Mouse (Mus musculus): ENCODE data around the gene Cdr2l. TPM values are rescaled to one million over a fixed set of nuclear protein-coding genes. Genes with fewer than 3 reads are reported as not detected.
A peak's percentile ranks its signal among the peaks of the same experiment; 100 is the strongest.

Cdr2l gene
- total and polyA plus RNA-seq, 2 experiments from 2014 or later = 16.9 to 45.8 TPM

DNA sequence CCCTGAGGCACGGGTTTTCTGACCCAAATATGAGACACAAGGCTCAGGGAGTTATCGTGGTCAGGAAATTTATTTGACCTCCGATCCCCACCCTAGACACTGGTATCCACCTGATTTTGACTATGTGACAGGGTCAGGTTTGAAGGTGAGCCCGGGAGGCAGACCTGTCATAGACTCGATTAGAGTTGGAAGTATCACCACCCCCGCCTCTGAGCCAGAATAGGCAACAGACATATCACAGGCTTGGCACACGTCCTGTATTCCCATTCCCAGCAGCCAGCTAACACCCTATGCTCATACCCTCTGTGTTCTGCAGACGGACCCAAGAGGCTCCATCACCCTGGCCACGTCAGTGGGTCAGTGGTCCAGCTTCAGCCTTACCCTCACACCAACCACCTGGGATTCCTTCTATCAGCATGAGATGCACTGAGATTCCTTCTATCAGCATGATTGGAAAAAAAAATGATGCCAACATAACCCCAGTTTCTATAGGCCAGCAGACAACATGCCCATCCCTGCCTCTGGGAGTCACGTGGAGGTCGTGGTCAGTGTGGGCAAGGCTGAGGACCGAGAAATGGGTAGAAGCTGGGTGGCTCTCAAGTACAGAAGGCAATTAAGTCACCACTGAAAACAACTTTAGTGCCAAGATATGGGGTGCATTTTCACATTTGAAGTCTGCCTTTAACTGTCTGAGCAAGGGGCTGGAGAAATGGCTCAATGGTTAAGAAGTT, 6.9 kb upstream of the Cdr2l start:
- 0 out of 2 replicates have a peak, but pooled peaks have one; percentile 12 for ATAC-seq
- Histone ChIP-seq H3K4me1 (ENCODE audit: insufficient read depth) (peaks cover 6% of the 10 kb centered on the region), H3K4me3 (ENCODE audit: low read depth, low read length) (peak overlapping the region; percentile 39), H3K36me3 (ENCODE audit: insufficient read depth) (no peaks in the 10 kb centered on the region), H3K27ac (ENCODE audit: low read depth, low read length) (peak overlapping the region; percentile 57), H3K9me3 (ENCODE audit: low read length) (no peaks in the 10 kb centered on the region), H3K27me3 (ENCODE audit: insufficient read depth, low read length) (no peaks in the 10 kb centered on the region), H3K9ac (peak overlapping the region; percentile 72), H3K4me2 (ENCODE audit: low read depth) (peak overlapping the region; percentile 75)
- 58% methylated on average over 12 of the region's 12 CpGs for WGBS
- TF ChIP-seq CTCF (IDR thresholded peaks at IDR 0.05; ENCODE audit: low read depth) = no peak
- no peak for DNase-seq

DNA sequence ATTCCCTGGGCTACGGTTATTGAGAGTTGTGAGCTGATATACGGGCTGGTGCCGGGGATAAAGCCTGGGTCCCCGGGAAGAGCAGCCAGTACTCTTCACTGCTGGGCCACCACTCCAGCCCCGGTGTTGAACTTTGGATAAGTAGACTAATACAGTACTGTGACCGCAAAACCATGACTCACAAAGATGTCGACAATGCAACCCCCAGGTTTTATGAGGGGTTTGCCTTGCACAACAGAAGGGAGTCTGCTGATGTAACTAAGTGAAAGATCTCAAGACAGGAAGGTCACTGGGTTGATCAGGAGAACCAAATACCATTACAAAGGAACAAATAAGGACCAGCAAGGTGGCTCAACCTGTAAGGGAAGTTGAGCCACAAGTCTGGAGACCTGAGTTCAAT, 5.0 kb upstream of the Cdr2l start:
- Histone ChIP-seq H3K36me3 (ENCODE audit: insufficient read depth) (no peaks in the 10 kb centered on the region), H3K4me2 (ENCODE audit: low read depth) (no peak overlapping the region), H3K9ac (no peak overlapping the region), H3K27me3 (ENCODE audit: insufficient read depth, low read length) (no peaks in the 10 kb centered on the region), H3K27ac (ENCODE audit: low read depth, low read length) (no peak overlapping the region), H3K4me3 (ENCODE audit: low read depth, low read length) (no peak overlapping the region), H3K4me1 (ENCODE audit: insufficient read depth) (peaks cover 6% of the 10 kb centered on the region), H3K9me3 (ENCODE audit: low read length) (no peaks in the 10 kb centered on the region)
- WGBS = 71% methylated on average over 7 of the region's 7 CpGs
- ATAC-seq = no peak
- no peak for TF ChIP-seq CTCF (IDR thresholded peaks at IDR 0.05; ENCODE audit: low read depth)
- DNase-seq = no peak

DNA sequence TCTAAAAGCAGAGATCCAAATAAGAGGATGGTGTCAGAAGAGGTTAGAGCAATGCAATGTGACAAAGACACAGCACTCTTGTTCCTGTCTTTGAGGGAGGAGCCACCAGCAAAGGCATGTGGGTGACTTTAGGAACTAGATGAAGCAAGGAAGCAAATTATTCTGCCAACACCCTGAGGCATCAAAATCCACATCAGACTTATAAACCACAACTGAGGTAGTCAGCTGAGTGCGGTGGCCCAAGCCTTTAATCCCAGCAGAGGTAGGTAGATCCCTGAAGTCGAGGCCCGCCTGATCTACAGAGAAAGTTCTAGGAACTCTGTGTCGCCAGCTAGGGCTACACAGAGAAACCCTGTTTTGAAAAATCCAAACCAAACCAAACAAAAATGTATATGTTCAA, 4.5 kb upstream of the Cdr2l start:
- Histone ChIP-seq H3K9me3 (ENCODE audit: low read length) (no peaks in the 10 kb centered on the region), H3K9ac (no peak overlapping the region), H3K27me3 (ENCODE audit: insufficient read depth, low read length) (no peaks in the 10 kb centered on the region), H3K27ac (ENCODE audit: low read depth, low read length) (no peak overlapping the region), H3K4me2 (ENCODE audit: low read depth) (no peak overlapping the region), H3K36me3 (ENCODE audit: insufficient read depth) (no peaks in the 10 kb centered on the region), H3K4me3 (ENCODE audit: low read depth, low read length) (no peak overlapping the region), H3K4me1 (ENCODE audit: insufficient read depth) (peaks cover 6% of the 10 kb centered on the region)
- 92% methylated on average over 4 of the region's 4 CpGs for WGBS
- DNase-seq (no peak), ATAC-seq (no peak)
- no peak for TF ChIP-seq CTCF (IDR thresholded peaks at IDR 0.05; ENCODE audit: low read depth)

DNA sequence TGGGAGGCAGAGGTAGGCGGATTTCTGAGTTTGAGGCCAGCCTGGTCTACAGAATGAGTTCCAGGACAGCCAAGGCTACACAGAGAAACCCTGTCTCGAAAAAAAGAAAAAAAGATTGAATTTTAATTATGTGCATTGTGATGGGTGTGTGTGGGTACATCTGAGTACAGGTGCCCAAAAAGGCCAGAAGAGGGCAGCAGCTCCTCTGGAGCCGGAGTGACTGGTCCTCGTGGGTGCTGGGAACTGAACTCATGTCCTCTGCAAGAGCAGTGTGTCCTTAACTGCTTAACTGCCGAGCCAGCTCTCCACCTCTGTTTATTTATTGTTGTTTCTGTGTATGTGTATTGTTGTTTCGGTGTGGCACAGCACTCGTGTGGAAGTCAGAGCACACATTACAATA, 3.9 kb upstream of the Cdr2l start:
- TF ChIP-seq CTCF (IDR thresholded peaks at IDR 0.05; ENCODE audit: low read depth) = no peak
- no peak overlapping the region for H3K4me3 ChIP-seq (ENCODE audit: low read depth, low read length)
- 91% methylated on average over 7 of the region's 7 CpGs for WGBS
- H3K9ac ChIP-seq = no peak overlapping the region
- no peak for ATAC-seq
- H3K4me1 ChIP-seq (ENCODE audit: insufficient read depth) = peaks cover 6% of the 10 kb centered on the region
- no peak for DNase-seq
- no peak overlapping the region for H3K27ac ChIP-seq (ENCODE audit: low read depth, low read length)
- H3K27me3 ChIP-seq (ENCODE audit: insufficient read depth, low read length) = no peaks in the 10 kb centered on the region
- H3K4me2 ChIP-seq (ENCODE audit: low read depth) = no peak overlapping the region
- H3K36me3 ChIP-seq (ENCODE audit: insufficient read depth) = no peaks in the 10 kb centered on the region
- H3K9me3 ChIP-seq (ENCODE audit: low read length) = no peaks in the 10 kb centered on the region

DNA sequence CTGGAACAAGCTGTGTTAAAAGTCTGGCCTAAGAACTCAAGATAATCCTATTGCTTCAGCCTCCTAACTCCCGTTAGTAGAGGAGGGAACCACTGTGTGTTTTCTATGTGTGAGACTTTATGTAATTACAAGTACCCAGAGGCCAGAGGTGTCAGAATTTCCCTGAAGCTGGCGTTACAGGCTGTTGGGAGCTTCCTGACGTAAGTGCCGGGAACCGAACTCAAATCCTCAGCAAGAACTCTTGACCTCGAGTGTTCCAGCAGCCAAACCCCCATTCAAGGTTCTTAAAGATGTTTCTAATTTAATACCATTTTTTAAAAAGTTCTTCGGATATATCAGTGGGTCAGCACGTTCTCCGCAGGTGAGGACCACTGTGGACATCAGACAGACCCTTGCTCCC, 440 bp upstream of the Cdr2l start:
- peak; percentile 29 for DNase-seq
- Histone ChIP-seq H3K27me3 (ENCODE audit: insufficient read depth, low read length) (no peaks in the 10 kb centered on the region), H3K9ac (peak overlapping the region; percentile 97), H3K4me2 (ENCODE audit: low read depth) (peak overlapping the region; percentile 76), H3K27ac (ENCODE audit: low read depth, low read length) (peak overlapping the region; percentile 40; the same call in 1 of the 2 replicates), H3K9me3 (ENCODE audit: low read length) (no peaks in the 10 kb centered on the region), H3K4me3 (ENCODE audit: low read depth, low read length) (peak overlapping the region; percentile 94), H3K36me3 (ENCODE audit: insufficient read depth) (no peaks in the 10 kb centered on the region), H3K4me1 (ENCODE audit: insufficient read depth) (peaks cover 18% of the 10 kb centered on the region)
- no peak for TF ChIP-seq CTCF (IDR thresholded peaks at IDR 0.05; ENCODE audit: low read depth)
- WGBS = 16% methylated on average over 9 of the region's 9 CpGs
- no peak for ATAC-seq

GRCm38 (mm10) chr11:115382891-115383290, 1.2 kb downstream of the Cdr2l start:
- 5% methylated on average over 5 of the region's 5 CpGs for WGBS
- ATAC-seq = no peak

DNA sequence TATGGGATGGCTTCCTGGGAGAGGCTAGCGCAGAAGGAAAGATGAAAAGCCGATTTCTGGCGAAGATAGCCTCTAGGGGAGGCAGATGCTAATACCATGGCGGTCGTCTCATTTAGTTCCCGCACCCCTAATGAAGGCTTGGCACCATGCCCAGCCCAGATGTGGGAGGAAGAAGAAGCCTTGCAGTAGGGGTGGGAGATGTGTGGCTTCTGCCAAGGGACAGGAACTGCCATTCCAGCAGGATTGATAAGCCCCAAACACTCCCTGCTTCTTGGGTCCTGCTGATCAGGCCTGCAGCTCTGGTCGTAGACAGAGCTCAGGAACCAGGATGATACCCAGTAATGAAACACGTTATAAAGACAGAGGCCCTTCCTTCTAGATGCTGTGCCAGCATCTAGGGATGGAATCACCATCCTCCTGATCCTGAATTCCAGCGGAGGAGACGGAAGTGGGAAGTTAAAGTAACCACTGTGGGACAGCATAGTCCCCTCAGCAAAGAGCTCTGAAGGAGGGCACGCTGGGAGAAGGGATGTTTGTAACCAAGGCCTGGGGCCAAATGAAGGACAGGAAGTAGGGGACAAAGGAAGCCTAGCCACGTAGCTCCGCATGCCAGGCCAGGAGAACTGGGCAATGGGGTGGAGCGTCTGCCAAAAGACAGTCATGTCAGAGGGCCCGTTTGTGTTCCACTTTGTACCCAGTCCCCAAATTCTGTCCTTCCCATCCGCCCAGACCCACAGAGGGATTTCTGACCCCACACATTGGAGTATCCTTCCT, 2.2 kb downstream of the Cdr2l start:
- ATAC-seq (peak; percentile 21; the same call in 1 of the 2 replicates), DNase-seq (peak; percentile 75)
- Histone ChIP-seq H3K9ac (peak overlapping the region; percentile 97), H3K27ac (ENCODE audit: low read depth, low read length) (peak overlapping the region; percentile 73), H3K36me3 (ENCODE audit: insufficient read depth) (0 out of 2 replicates have a peak, but pooled peaks cover under 1% of the 10 kb centered on the region), H3K4me3 (ENCODE audit: low read depth, low read length) (peak overlapping the region; percentile 94), H3K9me3 (ENCODE audit: low read length) (no peaks in the 10 kb centered on the region), H3K4me1 (ENCODE audit: insufficient read depth) (peaks cover 18% of the 10 kb centered on the region), H3K4me2 (ENCODE audit: low read depth) (peak overlapping the region; percentile 76), H3K27me3 (ENCODE audit: insufficient read depth, low read length) (no peaks in the 10 kb centered on the region)
- 26% methylated on average over 16 of the region's 16 CpGs for WGBS
- peak; percentile 24; the same call in 1 of the 2 replicates for TF ChIP-seq CTCF (IDR thresholded peaks at IDR 0.05; ENCODE audit: low read depth)

More at GRCm38 (mm10) chr11:115382891-115383290, 1.2 kb downstream of the Cdr2l start:
- DNase-seq = no peak
- Histone ChIP-seq H3K9me3 (ENCODE audit: low read length) (no peaks in the 10 kb centered on the region), H3K4me1 (ENCODE audit: insufficient read depth) (peaks cover 18% of the 10 kb centered on the region), H3K9ac (peak overlapping the region; percentile 97), H3K27ac (ENCODE audit: low read depth, low read length) (peak overlapping the region; percentile 96), H3K27me3 (ENCODE audit: insufficient read depth, low read length) (no peaks in the 10 kb centered on the region), H3K36me3 (ENCODE audit: insufficient read depth) (no peaks in the 10 kb centered on the region), H3K4me2 (ENCODE audit: low read depth) (peak overlapping the region; percentile 76), H3K4me3 (ENCODE audit: low read depth, low read length) (peak overlapping the region; percentile 94)
- TF ChIP-seq CTCF (IDR thresholded peaks at IDR 0.05; ENCODE audit: low read depth) = no peak

Data from forebrain, postnatal 0 days (tissue).